Mouse (Mus musculus) cerebellum, adult 18-20 months (tissue): ENCODE data around the gene Fos.

Experiments
- DNase-seq, 2 experiments: peaks; one replicate each; pipeline ENCODE4 v3.0.0; 2021

The Fos gene

GRCm38 (mm10) chr12:85490096-85490820 lies 16.6 kb downstream of the Fos start:
- no peak for DNase-seq

DNA sequence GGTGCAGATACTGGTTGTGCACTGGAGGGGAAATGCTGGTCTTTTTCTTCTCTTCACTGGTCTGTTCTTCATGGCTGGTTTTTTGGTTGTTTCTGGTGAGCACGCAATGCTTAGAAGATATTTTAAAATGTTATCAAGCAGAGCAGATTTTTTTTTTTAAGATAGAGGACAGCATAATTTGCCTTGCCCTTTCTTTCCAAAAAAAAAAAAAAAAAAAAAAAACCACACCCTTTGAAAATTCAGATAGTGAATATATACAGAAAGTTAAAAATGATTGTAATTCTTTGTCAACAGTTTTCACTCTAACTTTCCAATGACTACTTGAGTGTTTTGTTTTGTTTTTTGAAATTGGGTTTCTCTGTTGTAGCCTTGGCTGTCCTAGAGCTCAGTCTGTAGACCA lies 17.3 kb downstream of the Fos start:
- no peak for DNase-seq

DNA sequence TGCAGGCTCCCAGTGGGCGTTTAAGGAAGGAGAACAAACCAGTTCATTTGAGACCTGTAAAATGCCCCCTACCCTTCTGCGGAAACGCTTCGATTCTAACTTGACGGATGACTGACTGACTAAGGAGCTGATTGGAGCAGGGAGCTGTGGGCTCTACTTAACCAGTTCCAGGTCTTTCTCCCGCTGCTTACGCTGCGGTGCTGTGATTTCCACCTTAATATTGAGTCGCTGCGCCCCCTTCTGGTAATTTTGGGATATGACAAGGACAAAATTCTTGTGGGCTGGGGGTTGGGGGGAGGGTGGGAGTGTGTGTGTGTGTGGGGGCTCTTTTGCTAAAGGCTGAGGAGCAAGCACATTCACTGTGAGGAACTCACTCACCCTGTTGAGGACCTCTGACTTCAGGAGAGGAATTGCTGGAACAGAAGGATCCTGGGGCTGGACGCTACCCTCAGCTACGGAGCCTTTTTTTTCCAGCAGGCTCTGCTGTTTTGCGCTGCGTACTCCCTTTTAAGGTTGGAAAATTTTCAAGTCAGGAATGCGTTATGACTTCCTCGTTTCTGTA lies 18.5 kb downstream of the Fos start:
- DNase-seq: peak; percentile 66 to 72

GRCm38 (mm10) chr12:85496336-85496735 lies 22.6 kb downstream of the Fos start:
- DNase-seq: no peak

GRCm38 (mm10) chr12:85496755-85497154 lies 23.1 kb downstream of the Fos start:
- DNase-seq: peak; percentile 70 to 84

GRCm38 (mm10) chr12:85497310-85498135 lies 23.8 kb downstream of the Fos start:
- no peak for DNase-seq

DNA sequence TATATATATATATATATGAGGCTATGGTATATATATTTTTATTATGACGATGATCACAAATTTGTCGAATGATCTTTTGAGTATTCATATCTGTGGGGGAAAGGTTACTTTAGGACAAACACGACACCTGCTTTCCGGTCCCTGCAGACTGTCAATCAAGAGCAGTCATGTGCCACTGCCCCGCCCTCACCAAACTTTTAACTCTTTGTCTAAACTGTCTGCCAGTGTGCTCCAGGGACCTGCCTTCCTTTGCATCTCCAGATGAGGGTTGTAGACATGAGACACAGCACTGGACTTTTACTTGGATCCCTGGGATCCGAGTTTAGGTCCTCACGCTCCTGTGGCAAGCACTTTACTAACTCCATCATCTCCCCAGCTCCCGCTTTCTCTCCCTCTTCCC lies 25.3 kb downstream of the Fos start:
- no peak for DNase-seq

DNA sequence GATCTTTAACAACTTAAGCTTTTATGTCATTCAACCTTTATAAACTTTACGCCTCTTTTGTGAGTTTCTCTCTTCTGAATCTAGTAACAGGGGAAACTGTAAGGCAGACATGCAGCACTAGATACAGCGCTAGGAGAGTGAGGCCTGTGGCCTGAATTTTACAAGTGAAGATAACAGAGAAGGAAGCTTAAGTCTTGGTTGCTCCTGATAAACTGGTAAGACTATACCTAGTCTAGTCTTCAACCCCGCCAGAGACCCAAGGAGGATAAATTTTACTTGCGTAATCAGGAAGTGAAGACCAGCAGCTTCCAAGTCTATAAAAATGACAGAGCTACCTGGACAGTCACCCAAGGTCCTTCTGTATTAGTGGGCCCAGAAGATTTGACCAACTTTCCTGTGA lies 29.0 kb downstream of the Fos start:
- no peak for DNase-seq

DNA sequence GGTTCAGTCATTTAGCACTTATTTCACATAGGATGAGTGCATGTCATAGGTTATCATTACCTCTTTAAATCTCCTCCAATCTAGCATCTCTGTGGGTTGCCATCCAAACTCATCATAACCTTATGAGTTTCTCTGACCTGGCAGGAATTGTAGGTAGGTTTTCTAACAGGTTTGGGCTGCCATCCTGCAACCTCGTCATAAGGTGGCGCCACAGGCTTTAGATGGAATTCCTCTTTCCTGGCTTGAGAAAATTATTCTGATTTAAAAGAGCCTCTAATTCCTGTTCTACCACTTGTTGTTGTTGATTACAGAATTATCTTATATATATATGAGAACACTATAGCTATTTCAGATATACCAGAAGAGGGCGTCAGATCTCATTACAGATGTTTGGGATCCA lies 34.5 kb downstream of the Fos start:
- DNase-seq: no peak

- DNase-seq: no peak
Observed at GRCm38 (mm10) chr12:85510013-85510412, 36.3 kb downstream of the Fos start.

DNA sequence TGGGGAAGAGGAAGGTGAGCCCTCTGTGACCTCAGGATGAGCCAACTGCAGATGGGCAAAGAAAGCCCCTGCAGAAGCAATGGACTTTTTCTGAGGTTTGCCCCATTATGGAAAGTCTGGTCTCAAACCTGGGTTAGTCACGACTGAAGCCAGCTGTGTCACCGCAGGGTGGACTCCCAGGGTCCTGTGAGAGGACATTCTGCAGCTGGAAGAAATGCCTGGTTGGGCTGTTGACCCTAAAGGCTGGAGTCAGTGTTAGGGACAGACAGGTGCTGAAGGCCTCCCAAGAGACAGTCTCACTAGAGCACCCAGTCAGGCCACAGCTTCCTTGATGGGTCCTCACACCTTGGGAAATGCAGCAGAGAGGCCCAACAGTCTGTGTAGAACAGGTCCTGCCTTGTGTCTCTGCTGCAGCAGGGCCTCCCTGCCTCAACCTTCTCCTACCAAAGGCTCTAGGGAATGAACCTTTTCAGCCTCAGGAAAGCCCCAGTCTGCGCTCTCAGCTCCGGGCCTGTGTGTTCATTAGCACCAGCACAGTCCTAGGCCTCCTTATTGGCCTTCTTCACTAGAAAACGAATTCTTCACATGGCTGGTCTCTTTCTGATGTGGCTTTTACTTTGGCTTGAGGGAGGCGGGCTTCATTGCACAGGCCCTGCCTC lies 40.2 kb downstream of the Fos start:
- no peak for DNase-seq

GRCm38 (mm10) chr12:85514958-85515357 lies 41.3 kb downstream of the Fos start:
- no peak for DNase-seq

DNA sequence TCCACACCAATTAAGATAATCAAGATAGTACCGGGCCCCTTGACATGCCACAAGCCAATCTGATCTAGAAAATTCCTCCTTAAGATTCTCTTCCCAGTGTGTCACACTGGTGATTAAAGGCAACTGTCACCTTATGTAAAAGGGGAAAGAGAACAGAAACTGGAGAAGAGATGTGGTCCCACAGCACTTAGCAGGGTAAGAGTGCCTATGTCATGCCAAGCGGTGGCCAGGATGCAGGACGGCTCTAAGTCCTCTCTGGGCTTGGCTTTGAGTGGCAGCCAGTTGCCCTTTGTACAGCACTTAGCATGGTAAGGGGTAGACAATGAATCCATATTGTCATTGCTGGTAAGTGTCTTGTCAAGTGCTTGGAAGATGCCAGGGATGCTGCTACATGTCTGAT lies 42.2 kb downstream of the Fos start:
- DNase-seq: no peak

DNA sequence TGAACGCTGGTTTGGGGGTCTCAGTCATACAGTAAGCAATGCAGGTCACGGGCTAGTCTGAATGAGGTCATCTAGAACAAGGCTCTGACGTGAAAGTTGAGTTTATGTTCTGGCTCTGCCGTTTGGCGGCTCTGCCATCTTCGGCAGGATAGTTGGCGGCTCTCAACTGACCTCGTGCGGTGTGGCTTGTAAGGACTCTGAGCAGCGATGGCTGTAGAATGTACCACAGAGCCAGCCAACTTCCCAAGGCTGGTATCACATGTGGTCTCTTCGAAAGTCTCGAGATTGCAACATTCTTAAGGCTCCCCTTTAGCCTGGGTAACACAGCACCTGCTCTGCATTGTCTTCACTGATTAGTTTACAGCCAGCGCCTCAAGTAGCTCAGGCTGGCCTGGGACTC lies 43.6 kb downstream of the Fos start:
- no peak for DNase-seq

DNA sequence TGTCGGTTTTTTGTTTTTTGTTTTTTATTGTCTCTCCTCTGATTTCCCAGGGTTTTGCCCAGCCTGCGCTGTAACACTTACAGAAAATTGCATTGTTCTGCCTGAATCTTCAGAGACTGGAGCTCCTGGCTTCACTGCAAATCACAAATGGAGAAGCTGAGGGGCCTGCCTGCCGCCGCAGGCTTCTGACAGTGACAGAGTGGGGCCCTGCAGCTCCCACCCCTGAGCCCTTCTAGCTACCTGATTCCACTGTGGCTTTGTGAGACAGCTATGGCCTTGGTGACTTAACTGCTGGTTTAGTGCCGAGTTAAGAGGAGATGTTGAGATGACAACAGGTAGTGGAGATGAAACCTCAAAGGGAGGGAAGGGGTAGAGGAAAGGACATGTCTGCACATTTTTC lies 44.3 kb downstream of the Fos start:
- no peak for DNase-seq

DNA sequence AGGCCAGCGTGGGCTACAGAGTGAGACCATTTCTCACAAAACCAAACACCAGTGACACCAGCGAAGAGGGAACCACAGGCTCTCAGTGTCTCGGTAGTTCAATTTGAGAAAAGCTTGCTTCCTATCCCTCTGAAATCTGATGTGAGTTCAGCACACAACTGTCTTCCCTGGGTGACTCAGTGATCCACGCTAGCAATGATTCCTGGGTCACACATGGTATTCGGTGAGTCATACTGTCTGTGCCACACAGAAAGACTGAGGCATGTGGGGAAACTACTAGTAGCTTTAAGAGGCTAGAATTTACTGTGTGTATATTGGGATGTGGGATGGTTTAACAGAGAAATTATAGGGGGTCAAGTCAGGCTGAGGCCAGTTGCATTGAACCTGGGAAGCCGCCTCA lies 45.9 kb downstream of the Fos start:
- no peak for DNase-seq

DNA sequence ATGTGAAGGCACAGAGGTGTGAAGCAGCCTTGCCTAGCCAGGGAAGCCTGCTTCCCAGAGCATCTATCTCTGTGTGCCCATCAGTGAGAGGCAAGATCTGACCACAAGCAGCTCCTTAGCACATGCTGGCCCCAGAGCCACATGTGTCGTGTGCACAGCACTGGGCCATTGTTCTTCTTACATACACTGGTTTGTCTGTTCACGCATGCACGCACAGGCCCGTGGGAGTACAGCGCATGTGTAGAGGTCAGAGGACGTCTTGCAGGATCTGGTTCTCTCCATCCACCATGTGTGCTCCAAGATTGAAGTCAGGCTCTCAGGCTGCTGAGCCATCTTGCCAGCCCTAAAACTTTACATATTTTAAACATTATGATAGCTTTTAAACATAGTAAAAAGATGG lies 47.4 kb downstream of the Fos start:
- no peak for DNase-seq

- DNase-seq: no peak
Observed at GRCm38 (mm10) chr12:85521673-85522072, 48.0 kb downstream of the Fos start.

DNA sequence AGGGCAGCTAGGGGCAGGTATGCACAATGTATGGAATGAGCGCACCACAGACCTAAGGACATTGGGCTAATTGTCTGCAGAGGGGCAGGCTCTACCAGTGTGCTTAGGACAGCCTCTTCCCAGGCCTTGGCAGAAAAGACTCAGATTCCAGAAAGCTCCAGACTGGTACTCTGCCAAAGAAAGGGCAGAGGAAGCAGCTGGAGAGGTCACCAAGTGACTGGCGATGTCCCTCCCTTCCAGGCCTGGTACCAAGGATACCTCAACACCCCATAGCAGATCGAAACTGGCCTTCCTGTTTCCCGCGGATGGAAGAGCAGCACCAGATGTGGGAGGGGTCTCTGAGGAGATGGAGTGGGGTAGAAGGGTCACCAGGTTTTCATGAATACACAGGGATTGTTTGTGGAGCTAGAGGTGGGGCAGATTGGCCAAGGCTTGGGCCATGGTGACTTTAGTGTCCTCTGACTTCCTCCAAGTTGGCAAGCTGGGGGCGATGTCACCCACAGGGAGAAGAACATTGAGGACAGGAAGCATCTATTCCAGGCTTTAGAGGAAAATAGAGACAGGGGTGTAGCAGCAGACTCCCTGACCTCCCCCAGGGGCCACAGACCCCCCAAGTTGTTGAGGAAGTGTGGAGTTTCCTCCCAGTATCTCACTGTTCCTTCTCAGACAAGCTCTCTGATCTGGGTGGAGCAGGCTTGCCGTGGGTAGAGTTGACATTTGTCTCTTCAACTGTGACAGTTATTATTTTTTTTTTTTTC lies 49.1 kb downstream of the Fos start:
- no peak for DNase-seq

GRCm38 (mm10) chr12:85523421-85524192 lies 49.9 kb downstream of the Fos start:
- no peak for DNase-seq

GRCm38 (mm10) chr12:85524193-85524858 lies 50.6 kb downstream of the Fos start:
- DNase-seq: peak in 1 of 2 experiments; percentile 11
